Mouse (Mus musculus): ENCODE results near the gene Sipa1l3. TPM values are rescaled to one million over a fixed set of nuclear protein-coding genes. Genes with fewer than 3 reads are reported as not detected.

Gene Sipa1l3
- polyA plus RNA-seq, 1 experiment from 2014 or later = 22.0 TPM

- TF ChIP-seq CTCF (IDR thresholded peaks at IDR 0.05; ENCODE audit: low read depth) = no peak
Observed at GRCm38 (mm10) chr7:29466585-29466984, 51.9 kb downstream of the Sipa1l3 start.

GRCm38 (mm10) chr7:29465736-29466135 is 52.7 kb downstream of the Sipa1l3 start:
- WGBS = 89% methylated on average over 4 of the region's 4 CpGs
- peaks cover 6% of the 10 kb centered on the region; the same call in 1 of the 2 replicates for H3K36me3 ChIP-seq (ENCODE audit: control insufficient read depth, insufficient read depth)
- no peak overlapping the region for H3K4me3 ChIP-seq (ENCODE audit: low read depth, low read length)
- H3K9ac ChIP-seq (ENCODE audit: low read depth, low read length) = no peak overlapping the region
- no peak overlapping the region for H3K4me2 ChIP-seq (replicated peaks; ENCODE audit: low read depth)
- no peaks in the 10 kb centered on the region for H3K27me3 ChIP-seq (replicated peaks; ENCODE audit: control insufficient read depth, insufficient read depth, low read length)
- no peaks in the 10 kb centered on the region for H3K9me3 ChIP-seq (ENCODE audit: control insufficient read depth)
- no peak for ATAC-seq
- H3K27ac ChIP-seq (ENCODE audit: low read depth, low read length) = no peak overlapping the region
- TF ChIP-seq CTCF (IDR thresholded peaks at IDR 0.05; ENCODE audit: low read depth) = no peak
- peaks cover 9% of the 10 kb centered on the region for H3K4me1 ChIP-seq (replicated peaks; ENCODE audit: control insufficient read depth, insufficient read depth, low read length)

More at GRCm38 (mm10) chr7:29466585-29466984, 51.9 kb downstream of the Sipa1l3 start:
- Histone ChIP-seq H3K9ac (ENCODE audit: low read depth, low read length) (no peak overlapping the region), H3K27ac (ENCODE audit: low read depth, low read length) (no peak overlapping the region), H3K9me3 (ENCODE audit: control insufficient read depth) (no peaks in the 10 kb centered on the region), H3K4me3 (ENCODE audit: low read depth, low read length) (no peak overlapping the region), H3K27me3 (replicated peaks; ENCODE audit: control insufficient read depth, insufficient read depth, low read length) (no peaks in the 10 kb centered on the region), H3K4me1 (replicated peaks; ENCODE audit: control insufficient read depth, insufficient read depth, low read length) (peaks cover 17% of the 10 kb centered on the region), H3K4me2 (replicated peaks; ENCODE audit: low read depth) (no peak overlapping the region), H3K36me3 (ENCODE audit: control insufficient read depth, insufficient read depth) (peaks cover 4% of the 10 kb centered on the region; the same call in 1 of the 2 replicates)
- ATAC-seq = no peak
- WGBS = 69% methylated on average over 10 of the region's 10 CpGs

- no peak overlapping the region for H3K9ac ChIP-seq (ENCODE audit: low read depth, low read length)
- no peaks in the 10 kb centered on the region for H3K9me3 ChIP-seq (ENCODE audit: control insufficient read depth)
- H3K4me2 ChIP-seq (replicated peaks; ENCODE audit: low read depth) = no peak overlapping the region
- peaks cover 5% of the 10 kb centered on the region; the same call in 1 of the 2 replicates for H3K4me1 ChIP-seq (replicated peaks; ENCODE audit: control insufficient read depth, insufficient read depth, low read length)
- no peak for ATAC-seq
- 88% methylated on average over 3 of the region's 3 CpGs for WGBS
- H3K27ac ChIP-seq (ENCODE audit: low read depth, low read length) = no peak overlapping the region
- no peak overlapping the region for H3K4me3 ChIP-seq (ENCODE audit: low read depth, low read length)
- peaks cover 10% of the 10 kb centered on the region; the same call in 1 of the 2 replicates for H3K36me3 ChIP-seq (ENCODE audit: control insufficient read depth, insufficient read depth)
- H3K27me3 ChIP-seq (replicated peaks; ENCODE audit: control insufficient read depth, insufficient read depth, low read length) = no peaks in the 10 kb centered on the region
- TF ChIP-seq CTCF (IDR thresholded peaks at IDR 0.05; ENCODE audit: low read depth) = no peak
Observed at GRCm38 (mm10) chr7:29462820-29463219, 55.6 kb downstream of the Sipa1l3 start.

- Histone ChIP-seq H3K27me3 (replicated peaks; ENCODE audit: control insufficient read depth, insufficient read depth, low read length) (no peaks in the 10 kb centered on the region), H3K36me3 (ENCODE audit: control insufficient read depth, insufficient read depth) (peaks cover 11% of the 10 kb centered on the region; the same call in 1 of the 2 replicates), H3K9ac (ENCODE audit: low read depth, low read length) (no peak overlapping the region), H3K27ac (ENCODE audit: low read depth, low read length) (no peak overlapping the region), H3K9me3 (ENCODE audit: control insufficient read depth) (no peaks in the 10 kb centered on the region), H3K4me3 (ENCODE audit: low read depth, low read length) (no peak overlapping the region), H3K4me1 (replicated peaks; ENCODE audit: control insufficient read depth, insufficient read depth, low read length) (0 out of 2 replicates have a peak, but pooled peaks cover 5% of the 10 kb centered on the region), H3K4me2 (replicated peaks; ENCODE audit: low read depth) (no peak overlapping the region)
- no peak for TF ChIP-seq CTCF (IDR thresholded peaks at IDR 0.05; ENCODE audit: low read depth)
- WGBS = 78% methylated on average over 5 of the region's 5 CpGs
- no peak for ATAC-seq
Observed at GRCm38 (mm10) chr7:29462178-29462577, 56.3 kb downstream of the Sipa1l3 start.

- ATAC-seq = no peak
- Histone ChIP-seq H3K27ac (ENCODE audit: low read depth, low read length) (no peak overlapping the region; the same call in 1 of the 2 replicates), H3K9ac (ENCODE audit: low read depth, low read length) (no peak overlapping the region), H3K4me3 (ENCODE audit: low read depth, low read length) (no peak overlapping the region), H3K36me3 (ENCODE audit: control insufficient read depth, insufficient read depth) (peaks cover 11% of the 10 kb centered on the region; the same call in 1 of the 2 replicates), H3K9me3 (ENCODE audit: control insufficient read depth) (no peaks in the 10 kb centered on the region), H3K27me3 (replicated peaks; ENCODE audit: control insufficient read depth, insufficient read depth, low read length) (no peaks in the 10 kb centered on the region), H3K4me2 (replicated peaks; ENCODE audit: low read depth) (no peak overlapping the region), H3K4me1 (replicated peaks; ENCODE audit: control insufficient read depth, insufficient read depth, low read length) (0 out of 2 replicates have a peak, but pooled peaks cover 5% of the 10 kb centered on the region)
- TF ChIP-seq CTCF (IDR thresholded peaks at IDR 0.05; ENCODE audit: low read depth) = no peak
- WGBS = 70% methylated on average over 10 of the region's 10 CpGs
Observed at GRCm38 (mm10) chr7:29461557-29461956, 56.9 kb downstream of the Sipa1l3 start.

- Histone ChIP-seq H3K27ac (ENCODE audit: low read depth, low read length) (peak overlapping the region; percentile 35; the same call in 1 of the 2 replicates), H3K4me1 (replicated peaks; ENCODE audit: control insufficient read depth, insufficient read depth, low read length) (0 out of 2 replicates have a peak, but pooled peaks cover 3% of the 10 kb centered on the region), H3K9ac (ENCODE audit: low read depth, low read length) (no peak overlapping the region), H3K4me2 (replicated peaks; ENCODE audit: low read depth) (no peak overlapping the region), H3K9me3 (ENCODE audit: control insufficient read depth) (no peaks in the 10 kb centered on the region), H3K27me3 (replicated peaks; ENCODE audit: control insufficient read depth, insufficient read depth, low read length) (no peaks in the 10 kb centered on the region), H3K36me3 (ENCODE audit: control insufficient read depth, insufficient read depth) (peaks cover 11% of the 10 kb centered on the region; the same call in 1 of the 2 replicates), H3K4me3 (ENCODE audit: low read depth, low read length) (no peak overlapping the region)
- 80% methylated on average over 14 of the region's 14 CpGs for WGBS
- no peak for TF ChIP-seq CTCF (IDR thresholded peaks at IDR 0.05; ENCODE audit: low read depth)
- ATAC-seq = no peak
Observed at GRCm38 (mm10) chr7:29458889-29459740, 59.3 kb downstream of the Sipa1l3 start.

Measured in intestine, postnatal 0 days (tissue).